Mouse (Mus musculus) yolk sac, embryonic 10.5 days (tissue): ENCODE results near the gene Slc26a8.

ENCODE experiments used
- DNase-seq: peaks from one replicate; pipeline ENCODE4 v3.0.0-alpha.2; 2017; ENCODE audit warnings: low spot score

Slc26a8 gene

DNA sequence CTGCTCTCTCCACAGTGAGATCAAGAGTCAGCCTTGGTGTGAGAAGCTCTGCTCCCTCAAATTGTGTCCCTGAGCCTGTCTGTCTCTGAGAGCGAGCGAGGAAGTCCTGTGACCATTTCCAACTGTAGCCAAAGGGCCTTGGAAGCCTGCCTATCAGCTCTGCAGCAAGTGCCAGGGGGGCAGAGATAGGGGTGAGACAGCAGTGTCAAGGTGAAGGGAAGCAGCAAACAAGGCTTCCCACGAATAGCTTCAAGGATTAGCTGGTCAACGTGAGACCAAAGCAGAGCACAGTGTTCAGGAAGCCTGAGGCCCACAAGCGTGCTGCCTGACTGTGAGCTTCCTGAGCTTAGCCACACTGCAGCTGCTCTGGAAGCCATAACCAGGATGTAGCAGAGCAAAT, 98.6 kb downstream of the Slc26a8 start:
- no peak for DNase-seq

DNA sequence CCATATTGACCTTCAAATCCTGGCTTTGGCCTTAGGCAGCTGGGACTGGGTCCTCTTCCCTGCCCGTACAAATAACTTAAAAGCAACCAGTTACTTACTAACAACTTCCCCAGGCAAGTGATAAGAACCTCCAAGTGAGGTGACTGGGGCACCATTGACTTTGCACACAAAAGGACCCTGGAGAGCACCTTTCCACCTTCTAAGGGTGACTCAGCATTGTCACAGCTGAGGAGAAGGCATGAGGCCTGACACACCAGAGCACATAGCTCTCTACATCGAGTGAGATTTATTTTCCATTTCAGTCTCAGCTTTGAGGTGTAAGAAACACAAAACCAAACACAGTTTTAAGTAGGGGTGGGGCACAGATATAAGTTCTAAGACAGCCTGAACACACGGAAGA, 99.4 kb downstream of the Slc26a8 start:
- DNase-seq: no peak

DNA sequence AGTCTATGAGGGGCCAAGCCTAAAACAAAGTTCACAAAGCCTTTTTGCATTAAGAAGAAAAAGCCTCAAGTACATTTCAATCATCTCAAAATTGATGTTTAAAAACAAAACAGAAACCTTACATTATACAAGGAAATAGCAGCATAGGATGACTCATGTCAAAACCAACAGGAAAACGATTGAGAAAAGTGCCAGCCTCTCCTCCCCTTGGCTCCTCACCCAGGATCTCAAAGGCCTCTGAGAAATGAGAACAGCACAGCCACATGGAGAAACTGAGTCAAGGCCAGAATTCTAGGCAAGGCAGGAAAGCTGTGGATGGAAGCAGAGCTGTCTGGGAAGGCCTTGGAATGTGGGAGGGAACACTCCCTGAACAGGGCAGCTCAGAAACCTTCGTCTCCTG, 101.4 kb downstream of the Slc26a8 start:
- no peak for DNase-seq
